Mouse (Mus musculus) neural tube, embryonic 13.5 days (tissue): Measurements from ENCODE around the gene Trappc11. TPM values are rescaled to one million over a fixed set of nuclear protein-coding genes. Genes with fewer than 3 reads are reported as not detected.
A peak's percentile ranks its signal among the peaks of the same experiment; 100 is the strongest.

Experiments used
- ATAC-seq: fragments of 200-750 bp; cut with Nextera tagmentation; 2 replicates; pipeline ENCODE4 v1.8.0; 2017; ENCODE audit warnings: low read depth, mild to moderate bottlenecking, moderate TSS enrichment, moderate library complexity
- H3K27ac ChIP-seq: fragments of 300-500 bp; sonication (generic); replicated peaks from 2 replicates; pipeline ENCODE4 v1.5.1; 2015; ENCODE audit warnings: moderate library complexity, mild to moderate bottlenecking, inconsistent platforms
- H3K27me3 ChIP-seq: fragments of 300-500 bp; sonication (generic); 2 replicates; pipeline ENCODE4 v1.6.1; 2015; ENCODE audit warnings: mild to moderate bottlenecking, inconsistent platforms
- H3K36me3 ChIP-seq: fragments of 300-500 bp; sonication (generic); 2 replicates; pipeline ENCODE4 v1.6.1; 2015; ENCODE audit warnings: mild to moderate bottlenecking, inconsistent platforms
- H3K4me1 ChIP-seq: fragments of 300-500 bp; sonication (generic); replicated peaks from 2 replicates; pipeline ENCODE4 v1.6.1; 2015; ENCODE audit warnings: inconsistent platforms
- H3K4me2 ChIP-seq: fragments of 300-500 bp; sonication (generic); 2 replicates; pipeline ENCODE4 v1.6.1; 2015; ENCODE audit warnings: inconsistent platforms, mild to moderate bottlenecking, moderate library complexity
- H3K4me3 ChIP-seq: fragments of 300-500 bp; sonication (generic); 2 replicates; pipeline ENCODE4 v1.5.1; 2015; ENCODE audit warnings: mild to moderate bottlenecking, inconsistent platforms
- H3K9ac ChIP-seq: fragments of 300-500 bp; sonication (generic); 2 replicates; pipeline ENCODE4 v1.6.1; 2015; ENCODE audit warnings: moderate library complexity, mild to moderate bottlenecking, inconsistent platforms
- H3K9me3 ChIP-seq: fragments of 300-500 bp; sonication (generic); 2 replicates; pipeline ENCODE4 v1.6.1; 2016; ENCODE audit warnings: inconsistent platforms
- WGBS: fragments of 180-500 bp; shearing (Covaris S2); methylation state at CpG from one replicate; pipeline ENCODE4 v1.1.7; 2015; 5-methylcytosine and 5-hydroxymethylcytosine counted together
- polyA plus RNA-seq: library from polyadenylated mRNA; unstranded; fragments of >200 nt; fragmentation: Nextera tagmentation; extraction: Ambion mirVana; gene quantifications from 2 replicates; pipeline ENCODE4 v1.2.1, GENCODE M21; 2015

The Trappc11 gene
- polyA plus RNA-seq, 1 experiment from 2014 or later, result 40.7 TPM

DNA sequence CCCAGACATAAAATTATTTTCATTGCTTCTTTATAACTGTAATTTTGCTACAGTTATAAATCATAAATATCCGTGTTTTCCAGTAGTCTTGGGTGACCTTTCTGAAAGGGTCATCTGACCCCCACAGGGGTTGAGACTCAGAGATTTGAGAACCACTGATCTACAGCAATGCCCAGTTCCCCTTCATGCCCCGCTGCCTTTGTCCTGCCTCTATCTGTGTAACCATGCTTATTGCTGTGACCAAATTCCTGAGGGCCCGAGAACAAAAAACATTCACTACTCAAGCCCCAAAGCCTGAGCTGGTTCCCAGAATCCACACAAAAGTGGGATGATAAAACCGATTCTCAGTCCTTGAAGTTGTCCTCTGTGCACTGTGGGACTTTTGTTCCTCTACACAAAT, 5.1 kb upstream of the Trappc11 start:
- H3K4me3 ChIP-seq, result no peak overlapping the region
- H3K4me2 ChIP-seq, result no peak overlapping the region
- peaks cover 24% of the 10 kb centered on the region for H3K4me1 ChIP-seq
- H3K9me3 ChIP-seq, result no peaks in the 10 kb centered on the region
- no peak overlapping the region for H3K9ac ChIP-seq
- WGBS, result 43% methylated on average over 4 of the region's 4 CpGs
- no peak overlapping the region for H3K27ac ChIP-seq
- peaks cover 41% of the 10 kb centered on the region for H3K36me3 ChIP-seq
- no peaks in the 10 kb centered on the region for H3K27me3 ChIP-seq
- no peak for ATAC-seq

DNA sequence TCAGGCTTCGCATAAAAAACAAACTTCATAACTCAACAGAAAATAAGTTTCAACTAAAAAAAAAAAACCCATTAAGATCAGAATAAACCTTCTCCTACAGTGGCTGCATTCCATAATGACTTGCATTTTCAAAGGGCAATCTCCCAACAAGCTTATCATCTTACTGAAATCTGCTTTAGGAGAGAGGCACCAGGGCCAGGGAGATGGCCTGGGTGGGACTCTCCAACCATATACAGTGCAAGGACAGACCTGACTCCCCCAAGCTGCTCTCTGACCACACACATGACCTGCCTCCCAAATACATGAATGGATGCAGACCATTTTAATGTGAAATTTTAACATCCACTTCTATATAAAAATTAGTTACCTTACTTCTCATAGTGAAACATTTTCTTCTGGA, 5.2 kb downstream of the Trappc11 start:
- Histone ChIP-seq H3K4me2 (no peak overlapping the region), H3K4me3 (no peak overlapping the region), H3K27ac (no peak overlapping the region), H3K27me3 (no peaks in the 10 kb centered on the region), H3K9ac (no peak overlapping the region), H3K9me3 (no peaks in the 10 kb centered on the region), H3K36me3 (peaks cover 61% of the 10 kb centered on the region), H3K4me1 (peaks cover 15% of the 10 kb centered on the region)
- 97% methylated on average over 1 of the region's 1 CpGs for WGBS
- ATAC-seq, result no peak

DNA sequence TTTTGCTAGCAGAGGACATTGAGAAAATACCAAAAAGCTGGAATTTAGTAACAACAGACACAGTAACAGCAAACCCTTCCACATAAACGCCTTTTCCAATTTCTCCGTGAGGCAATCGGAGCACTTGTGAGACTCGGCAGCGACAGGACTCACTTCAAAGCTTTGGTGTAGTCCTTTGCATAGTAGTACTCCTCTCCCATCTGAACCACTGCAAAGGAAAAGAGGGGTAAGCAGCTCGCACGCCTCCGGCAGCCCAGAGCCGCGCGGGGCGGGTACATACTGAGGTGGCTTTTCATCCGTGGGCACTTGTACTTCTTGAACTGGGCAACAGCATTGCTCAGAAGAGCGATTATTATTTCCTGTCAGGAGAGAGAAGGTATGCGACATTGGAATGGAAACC, 19.7 kb downstream of the Trappc11 start:
- 95% methylated on average over 15 of the region's 15 CpGs for WGBS
- no peak for ATAC-seq
- Histone ChIP-seq H3K9ac (no peak overlapping the region), H3K27me3 (no peaks in the 10 kb centered on the region), H3K9me3 (no peaks in the 10 kb centered on the region), H3K4me3 (no peak overlapping the region), H3K36me3 (peaks cover 79% of the 10 kb centered on the region), H3K4me1 (no peaks in the 10 kb centered on the region), H3K27ac (no peak overlapping the region), H3K4me2 (no peak overlapping the region)

DNA sequence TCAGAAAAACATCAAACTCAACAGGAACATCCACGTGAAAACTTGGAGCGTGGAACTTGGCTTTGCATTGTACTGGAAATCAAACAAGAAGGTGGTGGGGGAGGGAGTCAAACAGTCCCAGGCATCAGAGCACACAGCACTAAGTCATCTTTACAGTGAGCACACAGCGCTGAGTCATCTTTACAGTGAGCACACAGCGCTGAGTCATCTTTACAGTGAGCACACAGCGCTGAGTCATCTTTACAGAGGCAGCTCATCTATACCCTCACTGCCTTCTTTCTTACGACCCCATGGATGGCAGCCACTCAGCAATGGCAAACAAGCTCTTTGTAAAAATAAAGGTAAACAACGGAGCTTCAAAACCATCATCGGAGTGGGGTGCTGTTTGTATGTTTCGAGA, 22.3 kb downstream of the Trappc11 start:
- H3K4me2 ChIP-seq, result no peak overlapping the region
- no peak overlapping the region for H3K4me3 ChIP-seq
- no peak for ATAC-seq
- H3K27me3 ChIP-seq, result no peaks in the 10 kb centered on the region
- no peak overlapping the region for H3K27ac ChIP-seq
- H3K36me3 ChIP-seq, result peaks cover 81% of the 10 kb centered on the region
- H3K4me1 ChIP-seq, result no peaks in the 10 kb centered on the region
- no peaks in the 10 kb centered on the region for H3K9me3 ChIP-seq
- WGBS, result 94% methylated on average over 9 of the region's 9 CpGs
- no peak overlapping the region for H3K9ac ChIP-seq

DNA sequence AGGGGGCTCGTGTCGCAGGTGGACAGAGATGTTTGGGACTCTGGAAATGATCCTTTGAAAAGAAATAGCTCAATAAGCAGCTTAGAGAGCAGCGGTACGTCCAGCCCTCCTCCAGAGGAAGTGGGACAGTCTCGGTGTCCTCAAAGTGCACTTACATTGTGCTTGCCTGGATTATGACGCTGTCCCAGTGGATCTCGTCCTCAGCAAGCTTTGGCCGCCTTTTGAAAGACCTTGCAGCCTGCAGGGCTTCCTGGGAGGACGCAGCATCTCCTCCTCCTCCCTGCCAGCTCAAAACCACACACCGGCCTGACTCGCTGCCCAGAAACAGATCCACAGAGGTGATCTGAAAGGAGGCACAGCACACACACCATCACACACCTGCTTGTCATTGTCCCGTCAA, 27.8 kb downstream of the Trappc11 start:
- Histone ChIP-seq H3K4me2 (no peak overlapping the region), H3K27ac (no peak overlapping the region), H3K9me3 (no peaks in the 10 kb centered on the region), H3K9ac (no peak overlapping the region), H3K4me3 (no peak overlapping the region), H3K27me3 (no peaks in the 10 kb centered on the region), H3K36me3 (peaks cover 92% of the 10 kb centered on the region), H3K4me1 (no peaks in the 10 kb centered on the region)
- no peak for ATAC-seq
- 91% methylated on average over 12 of the region's 12 CpGs for WGBS

DNA sequence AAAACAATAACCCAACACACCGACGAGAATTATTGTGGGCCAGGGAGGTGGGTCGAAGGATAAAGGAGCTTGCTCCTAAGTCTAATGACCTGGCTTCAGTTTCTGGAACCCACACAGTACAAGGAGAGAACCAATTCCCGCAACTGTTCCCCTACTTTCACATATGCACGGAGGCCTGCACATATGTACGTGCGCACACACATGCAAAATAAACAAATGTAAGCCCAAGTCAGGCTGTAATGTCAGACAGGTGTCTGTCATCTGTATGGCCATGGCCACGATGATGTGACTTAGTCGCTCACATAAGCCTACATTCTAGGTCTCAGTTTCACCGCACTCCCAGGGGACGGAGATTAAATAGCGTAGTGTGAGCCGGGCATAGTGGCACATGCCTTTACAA, 30.7 kb downstream of the Trappc11 start:
- no peak overlapping the region for H3K27ac ChIP-seq
- 95% methylated on average over 13 of the region's 13 CpGs for WGBS

DNA sequence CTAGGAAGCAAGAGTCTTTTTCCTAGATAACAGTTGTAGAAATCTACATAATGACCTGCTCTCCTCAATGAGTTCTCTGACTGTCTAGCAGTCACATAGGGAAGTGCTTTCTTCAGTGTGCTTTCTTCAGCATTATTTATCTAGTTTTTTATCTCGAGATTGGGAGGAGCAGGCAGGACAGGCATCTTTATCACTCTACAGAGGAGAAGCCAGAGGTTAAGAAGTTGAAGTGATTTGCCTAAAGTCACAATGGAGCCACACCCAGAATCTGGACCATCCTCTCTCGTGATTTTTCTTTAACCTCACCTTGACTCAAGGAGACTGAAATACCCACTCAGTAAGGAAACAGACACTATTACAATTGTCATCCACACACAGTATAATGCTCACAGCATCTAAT, 31.3 kb downstream of the Trappc11 start:
- H3K27ac ChIP-seq, result no peak overlapping the region
- no peaks in the 10 kb centered on the region for H3K27me3 ChIP-seq
- H3K36me3 ChIP-seq, result peaks cover 95% of the 10 kb centered on the region
- no peaks in the 10 kb centered on the region for H3K4me1 ChIP-seq
- no peak overlapping the region for H3K4me2 ChIP-seq
- ATAC-seq, result no peak
- H3K9ac ChIP-seq, result no peak overlapping the region
- no peaks in the 10 kb centered on the region for H3K9me3 ChIP-seq
- no peak overlapping the region for H3K4me3 ChIP-seq
- 77% methylated on average over 2 of the region's 2 CpGs for WGBS

More for the DNA sequence above, 30.7 kb downstream of the Trappc11 start:
- Histone ChIP-seq H3K9ac (no peak overlapping the region), H3K27me3 (no peaks in the 10 kb centered on the region), H3K9me3 (no peaks in the 10 kb centered on the region), H3K36me3 (peaks cover 94% of the 10 kb centered on the region), H3K4me3 (no peak overlapping the region), H3K4me2 (no peak overlapping the region), H3K4me1 (no peaks in the 10 kb centered on the region)
- ATAC-seq, result no peak

DNA sequence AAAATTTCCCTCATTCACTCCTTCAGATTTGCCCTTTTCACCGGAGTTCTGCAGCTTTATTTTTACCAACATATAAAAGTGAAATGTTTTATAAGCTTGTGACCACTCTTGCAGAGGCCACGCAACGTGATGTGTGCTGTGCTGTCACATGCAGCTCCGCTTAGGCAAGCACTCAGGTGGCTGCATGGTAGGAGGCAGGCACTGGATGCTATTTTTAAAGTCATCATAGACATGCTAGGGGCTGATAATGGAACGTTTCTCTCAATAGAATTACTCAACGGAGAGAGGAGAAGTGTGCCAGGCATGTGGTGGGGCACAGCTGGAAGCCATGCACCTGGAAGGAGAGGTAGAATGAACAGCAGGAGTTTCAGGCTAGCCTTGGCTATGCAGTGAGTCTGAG, 37.8 kb downstream of the Trappc11 start:
- WGBS, result 88% methylated on average over 6 of the region's 6 CpGs
- H3K4me3 ChIP-seq, result no peak overlapping the region
- H3K36me3 ChIP-seq, result peaks cover 98% of the 10 kb centered on the region
- no peaks in the 10 kb centered on the region for H3K4me1 ChIP-seq
- H3K9me3 ChIP-seq, result no peaks in the 10 kb centered on the region
- no peak overlapping the region for H3K9ac ChIP-seq
- H3K27me3 ChIP-seq, result no peaks in the 10 kb centered on the region
- ATAC-seq, result no peak
- no peak overlapping the region for H3K4me2 ChIP-seq
- no peak overlapping the region for H3K27ac ChIP-seq

DNA sequence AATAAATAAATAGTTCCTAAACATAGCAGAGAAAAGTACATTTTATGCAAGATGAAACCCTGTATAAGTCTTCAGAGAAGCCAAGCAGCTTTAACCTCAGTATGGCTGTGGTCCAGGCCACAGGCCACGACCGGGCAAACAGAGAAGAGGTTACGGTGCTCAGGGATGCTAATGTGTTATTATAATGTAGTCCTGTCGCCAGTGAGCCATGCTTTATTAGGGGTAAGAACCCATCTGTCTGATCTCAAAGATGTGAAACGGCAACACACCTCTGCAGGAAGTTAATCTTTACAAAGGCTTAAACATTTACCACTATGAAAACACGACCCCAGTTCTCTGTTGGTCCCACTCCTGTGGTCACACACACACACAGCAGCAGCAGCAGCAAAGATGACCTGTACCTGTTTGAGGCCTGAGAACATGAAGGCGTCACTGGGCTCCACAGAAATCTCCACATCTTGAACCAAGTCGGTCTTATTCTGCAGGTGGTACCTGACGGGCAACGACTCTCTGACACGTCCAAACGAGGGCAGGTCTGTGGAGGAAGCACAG, 38.6 kb downstream of the Trappc11 start:
- Histone ChIP-seq H3K4me1 (no peaks in the 10 kb centered on the region), H3K36me3 (peaks cover 96% of the 10 kb centered on the region)
- no peak for ATAC-seq

DNA sequence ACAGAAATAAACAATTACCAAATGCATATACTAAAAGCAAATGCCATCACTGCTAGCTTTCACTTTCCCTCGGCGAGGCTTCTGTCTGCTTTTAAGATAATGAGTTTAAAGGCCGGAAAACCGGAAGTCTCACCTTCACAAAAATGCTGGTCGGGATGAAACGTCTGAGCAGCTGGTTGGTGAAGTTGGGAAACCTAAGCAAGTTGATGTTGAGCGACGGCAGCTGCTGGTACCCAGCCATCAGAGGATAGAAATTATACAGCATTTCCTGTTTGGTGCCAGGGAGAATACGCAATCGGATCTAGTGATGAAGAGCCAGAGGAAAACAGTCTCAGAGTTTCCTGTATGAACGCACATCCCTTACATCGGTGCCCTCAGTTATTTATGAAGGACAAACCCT, 40.2 kb downstream of the Trappc11 start:
- peaks cover 90% of the 10 kb centered on the region for H3K36me3 ChIP-seq
- H3K4me1 ChIP-seq, result no peaks in the 10 kb centered on the region
- H3K27me3 ChIP-seq, result no peaks in the 10 kb centered on the region
- H3K4me3 ChIP-seq, result no peak overlapping the region
- no peak for ATAC-seq
- WGBS, result 94% methylated on average over 12 of the region's 12 CpGs
- no peak overlapping the region for H3K9ac ChIP-seq
- H3K9me3 ChIP-seq, result no peaks in the 10 kb centered on the region
- no peak overlapping the region for H3K27ac ChIP-seq
- no peak overlapping the region for H3K4me2 ChIP-seq

More for the DNA sequence above, 38.6 kb downstream of the Trappc11 start:
- no peaks in the 10 kb centered on the region for H3K27me3 ChIP-seq
- H3K4me2 ChIP-seq, result no peak overlapping the region
- no peak overlapping the region for H3K27ac ChIP-seq
- H3K9ac ChIP-seq, result no peak overlapping the region
- H3K9me3 ChIP-seq, result no peaks in the 10 kb centered on the region
- no peak overlapping the region for H3K4me3 ChIP-seq
- 87% methylated on average over 12 of the region's 12 CpGs for WGBS

DNA sequence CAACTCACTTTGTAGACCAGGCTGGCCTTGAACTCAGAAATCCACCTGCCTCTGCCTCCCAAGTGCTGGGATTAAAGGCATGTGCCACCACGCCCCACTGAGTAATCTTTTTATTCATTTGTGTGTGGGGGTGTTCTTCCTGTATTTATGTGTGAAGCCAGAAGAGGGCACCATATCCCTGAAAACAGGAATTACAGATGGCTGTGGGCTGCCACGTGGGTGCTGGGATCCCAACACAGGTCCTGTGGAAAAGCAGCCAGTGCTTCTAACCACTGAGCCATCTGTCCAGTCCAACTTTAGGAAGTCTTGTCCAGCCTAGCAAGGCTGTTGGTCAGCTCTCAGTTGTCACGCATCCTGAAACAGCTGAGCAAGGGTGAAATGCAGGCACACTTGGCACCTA, 46.0 kb downstream of the Trappc11 start:
- no peak overlapping the region for H3K9ac ChIP-seq
- no peaks in the 10 kb centered on the region; the same call in 1 of the 2 replicates for H3K9me3 ChIP-seq
- no peak overlapping the region for H3K4me2 ChIP-seq
- no peaks in the 10 kb centered on the region for H3K27me3 ChIP-seq
- no peaks in the 10 kb centered on the region for H3K4me1 ChIP-seq
- no peak overlapping the region for H3K27ac ChIP-seq
- no peak for ATAC-seq
- 91% methylated on average over 3 of the region's 3 CpGs for WGBS
- H3K4me3 ChIP-seq, result no peak overlapping the region
- H3K36me3 ChIP-seq, result peaks cover 54% of the 10 kb centered on the region

DNA sequence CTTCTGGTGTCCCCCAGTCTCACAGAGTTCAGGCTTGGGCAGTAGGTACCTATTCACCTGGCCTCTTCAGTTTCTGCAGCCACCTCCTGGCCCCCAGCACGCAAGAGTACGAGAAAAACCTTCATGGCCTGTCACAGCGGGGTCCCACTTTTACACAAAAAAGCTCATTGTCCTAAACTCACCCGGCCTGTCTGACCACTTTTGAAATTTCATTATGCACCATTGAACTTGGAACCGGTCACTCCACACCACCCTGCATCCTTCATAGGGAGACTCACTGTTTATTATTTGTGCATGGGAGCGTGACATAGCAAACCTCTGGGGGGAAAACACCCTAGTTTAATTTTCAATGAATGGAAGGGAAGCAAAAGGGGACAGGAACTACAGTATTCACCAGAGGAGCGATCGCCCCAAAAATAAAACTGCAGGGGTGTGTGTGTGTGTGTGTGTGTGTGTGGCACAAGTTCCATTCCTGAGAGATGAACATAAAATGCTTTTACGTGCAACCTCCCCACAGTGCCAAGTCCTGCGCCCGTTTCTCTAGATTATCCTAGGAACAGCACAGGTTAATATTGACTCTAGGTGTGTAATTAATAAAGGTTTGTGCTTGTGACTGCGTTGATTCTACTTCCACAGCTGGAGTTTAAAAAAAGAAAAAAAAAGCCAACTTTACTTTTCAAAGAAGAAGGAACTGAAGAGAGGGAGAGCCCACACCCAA, 50.8 kb downstream of the Trappc11 start:
- Histone ChIP-seq H3K36me3 (peaks cover 20% of the 10 kb centered on the region), H3K27me3 (no peaks in the 10 kb centered on the region), H3K9ac (no peak overlapping the region), H3K4me2 (no peak overlapping the region), H3K4me1 (0 out of 2 replicates have a peak, but pooled peaks cover 3% of the 10 kb centered on the region), H3K4me3 (no peak overlapping the region), H3K9me3 (no peaks in the 10 kb centered on the region; the same call in 1 of the 2 replicates), H3K27ac (no peak overlapping the region)
- no peak for ATAC-seq
- WGBS, result 55% methylated on average over 12 of the region's 12 CpGs

DNA sequence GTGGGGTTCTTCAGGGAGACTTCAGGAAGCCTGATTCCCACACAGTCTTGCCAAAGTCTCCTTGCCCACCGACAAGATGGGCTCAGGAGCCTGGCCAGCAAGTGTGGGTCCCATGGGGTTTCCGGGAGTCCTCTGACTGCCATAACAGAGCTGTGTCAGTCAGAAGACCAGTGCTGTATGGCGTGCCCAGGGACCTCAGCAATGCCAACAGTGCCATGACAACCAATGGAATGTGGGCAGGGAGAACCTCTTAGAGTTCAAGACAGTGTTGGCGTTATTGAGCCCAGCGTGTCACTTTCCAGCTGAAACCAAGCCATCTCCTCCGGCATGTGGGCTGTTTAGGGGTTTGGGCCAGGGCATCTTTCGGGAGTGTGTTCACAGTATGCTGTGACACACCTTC, 53.2 kb downstream of the Trappc11 start:
- H3K9ac ChIP-seq, result no peak overlapping the region

More for the DNA sequence above, 53.2 kb downstream of the Trappc11 start:
- Histone ChIP-seq H3K27me3 (no peaks in the 10 kb centered on the region), H3K27ac (no peak overlapping the region), H3K4me3 (no peak overlapping the region), H3K36me3 (peaks cover 11% of the 10 kb centered on the region; the same call in 1 of the 2 replicates), H3K4me1 (0 out of 2 replicates have a peak, but pooled peaks cover 3% of the 10 kb centered on the region), H3K9me3 (no peaks in the 10 kb centered on the region), H3K4me2 (no peak overlapping the region)
- 72% methylated on average over 7 of the region's 7 CpGs for WGBS
- ATAC-seq, result 0 out of 2 replicates have a peak, but pooled peaks have one; percentile 32
